ENCODE assay signal across 13 mouse cellular contexts in the genomic region with DNA sequence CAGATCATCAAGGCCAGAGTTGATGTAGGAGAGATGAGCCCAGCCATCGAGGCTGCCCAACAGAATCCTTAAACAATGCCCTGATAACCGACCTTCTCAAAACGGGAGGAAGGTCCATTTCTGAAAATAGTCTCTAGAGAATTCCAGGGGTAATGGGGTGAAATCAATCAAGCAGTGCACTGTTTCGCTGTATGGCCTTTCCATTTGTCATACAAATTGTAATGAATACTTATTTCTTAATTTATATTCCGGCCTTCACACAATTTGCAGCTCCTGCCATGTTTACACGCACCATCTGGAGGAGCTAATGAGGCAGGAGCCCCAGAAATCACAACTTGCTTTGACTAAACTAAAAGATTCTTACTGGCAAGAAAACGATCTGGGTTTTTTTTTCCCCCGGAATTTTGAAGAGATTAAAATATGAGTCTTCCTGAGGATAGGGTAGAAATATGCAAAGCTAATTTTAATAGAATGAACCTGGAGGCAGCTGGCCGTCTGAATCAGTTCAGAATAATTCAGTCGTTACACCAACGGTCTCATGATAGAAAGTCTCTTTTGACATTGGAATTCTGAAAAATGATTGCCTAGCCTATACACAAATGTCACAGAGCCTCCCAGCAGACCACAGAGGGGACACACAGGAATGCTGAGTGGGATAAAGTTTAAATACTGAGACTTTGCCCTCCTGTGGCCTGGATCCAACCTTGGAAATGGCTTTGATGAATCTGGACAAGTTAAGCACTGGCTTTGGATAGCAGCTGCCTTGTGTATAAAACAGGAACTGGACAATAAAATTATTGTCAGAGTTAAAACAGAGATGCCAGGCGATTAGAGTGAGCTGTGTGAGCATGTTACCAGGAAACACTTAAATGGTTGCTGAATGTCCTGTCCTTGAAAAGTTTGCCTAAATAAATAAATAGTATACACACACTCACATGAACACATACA.
DNase-seq lines count a peak whose midpoint lies in the region; ATAC-seq lines count a peak whose summit lies in the region.
"Had no signal": no experiment of that assay in that cellular context is flagged by ENCODE, and none has a peak within 500 bp of the region (broad histone marks: within the 10 kb centered on the region; RNA-seq: fewer than 3 reads in every experiment).

No protein-coding gene starts in this region.

- H3K4me3 ChIP-seq in hindbrain, embryonic 11.5 days (ENCODE audit: low read depth, low read length), result no peak overlapping the region
- no peak overlapping the region for H3K4me3 ChIP-seq in hindbrain, embryonic 13.5 days
- no peak overlapping the region for H3K4me3 ChIP-seq in intestine, embryonic 16.5 days (ENCODE audit: low read length)
- no peak overlapping the region for H3K4me3 ChIP-seq in midbrain, embryonic 15.5 days
- H3K4me3 ChIP-seq: embryonic facial prominence, embryonic 15.5 days had no signal

- no peaks in the 10 kb centered on the region for H3K9me3 ChIP-seq in hindbrain, embryonic 11.5 days (ENCODE audit: control insufficient read depth, low read length)
- H3K9me3 ChIP-seq in hindbrain, embryonic 13.5 days, result no peaks in the 10 kb centered on the region
- H3K9me3 ChIP-seq in intestine, embryonic 16.5 days (ENCODE audit: control insufficient read depth, low read length), result no peaks in the 10 kb centered on the region
- H3K9me3 ChIP-seq in midbrain, embryonic 15.5 days, result no peaks in the 10 kb centered on the region
- H3K9me3 ChIP-seq: embryonic facial prominence, embryonic 15.5 days had no signal

- no peaks in the 10 kb centered on the region for H3K4me1 ChIP-seq in hindbrain, embryonic 11.5 days (replicated peaks; ENCODE audit: control insufficient read depth, insufficient read depth, low read length)
- 0 out of 2 replicates have a peak, but pooled peaks cover 2% of the 10 kb centered on the region for H3K4me1 ChIP-seq in hindbrain, embryonic 13.5 days (replicated peaks)
- H3K4me1 ChIP-seq in intestine, embryonic 16.5 days (ENCODE audit: control insufficient read depth, insufficient read depth, low read length), result peaks cover 3% of the 10 kb centered on the region; the same call in 1 of the 2 replicates
- H3K4me1 ChIP-seq in midbrain, embryonic 15.5 days, result no peaks in the 10 kb centered on the region

- H3K9ac ChIP-seq in hindbrain, embryonic 11.5 days (ENCODE audit: low read depth, low read length), result no peak overlapping the region
- H3K9ac ChIP-seq in hindbrain, embryonic 13.5 days, result no peak overlapping the region
- no peak overlapping the region for H3K9ac ChIP-seq in intestine, embryonic 16.5 days (ENCODE audit: low read depth, low read length)
- H3K9ac ChIP-seq in midbrain, embryonic 15.5 days, result no peak overlapping the region
- H3K9ac ChIP-seq: embryonic facial prominence, embryonic 15.5 days; liver, embryonic 14.5 days had no signal

- H3K27me3 ChIP-seq in hindbrain, embryonic 11.5 days (ENCODE audit: control insufficient read depth, insufficient read depth, low read length), result no peaks in the 10 kb centered on the region
- no peaks in the 10 kb centered on the region for H3K27me3 ChIP-seq in hindbrain, embryonic 13.5 days
- H3K27me3 ChIP-seq in intestine, embryonic 16.5 days (replicated peaks; ENCODE audit: control insufficient read depth, insufficient read depth, low read length), result no peaks in the 10 kb centered on the region
- H3K27me3 ChIP-seq in midbrain, embryonic 15.5 days (replicated peaks), result no peaks in the 10 kb centered on the region
- H3K27me3 ChIP-seq: embryonic facial prominence, embryonic 15.5 days; Patski had no signal

- ATAC-seq in hindbrain, embryonic 11.5 days (ENCODE audit: low FRiP score), result peak; percentile 35; the same call in 1 of the 2 replicates
- no peak for ATAC-seq in hindbrain, embryonic 13.5 days (ENCODE audit: low FRiP score)
- 0 out of 2 replicates have a peak, but pooled peaks have one; percentile 36 for ATAC-seq in intestine, embryonic 16.5 days
- ATAC-seq in erythroblast, adult 5-6 weeks (replicated peaks; ENCODE audit: low FRiP score, poor library complexity, severe bottlenecking), result no peak
- no peak for ATAC-seq in inflammation-experienced regulatory T-cells, adult 6 months
- no peak for ATAC-seq in midbrain, embryonic 15.5 days (replicated peaks)
- ATAC-seq: Patski had no signal

- WGBS in hindbrain, embryonic 11.5 days, result 70% methylated on average over 12 of the region's 12 CpGs
- WGBS in hindbrain, embryonic 13.5 days, result 47% methylated on average over 12 of the region's 12 CpGs
- 47% methylated on average over 12 of the region's 12 CpGs for WGBS in intestine, embryonic 16.5 days
- WGBS in midbrain, embryonic 15.5 days, result 63% methylated on average over 12 of the region's 12 CpGs

- no peak overlapping the region for H3K27ac ChIP-seq in hindbrain, embryonic 11.5 days (ENCODE audit: low read depth, low read length)
- no peak overlapping the region for H3K27ac ChIP-seq in hindbrain, embryonic 13.5 days
- peak overlapping the region; percentile 59; the same call in 1 of the 2 replicates for H3K27ac ChIP-seq in intestine, embryonic 16.5 days (ENCODE audit: low read length)
- H3K27ac ChIP-seq in midbrain, embryonic 15.5 days, result no peak overlapping the region
- H3K27ac ChIP-seq: embryonic facial prominence, embryonic 15.5 days; liver, embryonic 14.5 days had no signal

- DNase-seq in hindbrain, embryonic 11.5 days (ENCODE audit: low spot score), result peak; percentile 30
- peak; percentile 58 for DNase-seq in brain, adult 2 months (ENCODE audit: low read depth, low spot score)
- DNase-seq in kidney, postnatal 4 days, result peak; percentile 78 to 84
- DNase-seq: adrenal gland, postnatal 10 days; cerebellum, adult 8-10 months had no signal

- H3K4me2 ChIP-seq in hindbrain, embryonic 11.5 days (replicated peaks; ENCODE audit: low read depth, low read length), result no peak overlapping the region
- no peak overlapping the region for H3K4me2 ChIP-seq in hindbrain, embryonic 13.5 days
- no peak overlapping the region for H3K4me2 ChIP-seq in intestine, embryonic 16.5 days (ENCODE audit: low read depth, low read length)
- H3K4me2 ChIP-seq in midbrain, embryonic 15.5 days, result no peak overlapping the region
- H3K4me2 ChIP-seq: embryonic facial prominence, embryonic 15.5 days had no signal

- no peaks in the 10 kb centered on the region for H3K36me3 ChIP-seq in hindbrain, embryonic 11.5 days (ENCODE audit: control insufficient read depth, insufficient read depth, low read length)
- no peaks in the 10 kb centered on the region for H3K36me3 ChIP-seq in hindbrain, embryonic 13.5 days
- no peaks in the 10 kb centered on the region for H3K36me3 ChIP-seq in intestine, embryonic 16.5 days (ENCODE audit: control insufficient read depth, insufficient read depth, low read length)
- H3K36me3 ChIP-seq in midbrain, embryonic 15.5 days (replicated peaks), result no peaks in the 10 kb centered on the region
- H3K36me3 ChIP-seq: embryonic facial prominence, embryonic 15.5 days had no signal

Comparison
In these comparisons a context has a peak if more than half of its experiments do, and no peak if none do; other contexts are left out.
1. ATAC-seq: peak in hindbrain, embryonic 11.5 days (single experiment) and intestine, embryonic 16.5 days (single experiment); none in hindbrain, embryonic 13.5 days (single experiment), erythroblast, adult 5-6 weeks (single experiment), inflammation-experienced regulatory T-cells, adult 6 months (single experiment) and midbrain, embryonic 15.5 days (single experiment).
2. DNase-seq: peak in every context shown above with its lines; median percentile 81 in kidney, postnatal 4 days; 58 in brain, adult 2 months; 30 in hindbrain, embryonic 11.5 days.